Mouse (Mus musculus) heart, adult 2 months (tissue): Measurements from ENCODE around the gene Gm10720.
"Not testable (repeated sequence)": the region's sequence is repeated elsewhere in the genome, so short reads cannot be mapped to it uniquely, and the experiment has no call there.

Source experiments
- CTCF ChIP-seq: fragments of 200-600 bp; IDR thresholded peaks from 2 replicates; pipeline ENCODE4 v1.8.1; 2022; ENCODE audit warnings: antibody characterized with exemption, mild to moderate bottlenecking, moderate library complexity
- EP300 ChIP-seq: fragments of 200-500 bp; IDR thresholded peaks from 2 replicates; pipeline ENCODE4 v1.6.1; 2011; ENCODE audit warnings: low read depth, low read length, control low read depth; ENCODE audit not compliant: insufficient read depth
- POLR2A ChIP-seq: fragments of 200-500 bp; IDR thresholded peaks from 2 replicates; pipeline ENCODE4 v1.6.1; 2011; ENCODE audit warnings: mild to moderate bottlenecking, low read depth, low read length, control low read depth; ENCODE audit not compliant: insufficient read depth

- not testable (repeated sequence) for TF ChIP-seq CTCF, EP300, POLR2A
These were observed 14.9 kb upstream of the Gm10720 start, which contains the start of gene Gm10722 for GRCm38 (mm10) chr9:3000445-3000972.
